Mouse (Mus musculus) embryonic facial prominence, embryonic 15.5 days (tissue): ENCODE measurements around the gene Slc29a4. TPM values are rescaled to one million over a fixed set of nuclear protein-coding genes. Genes with fewer than 3 reads are reported as not detected.

Source experiments
- ATAC-seq: fragments of 200-750 bp; cut with Nextera tagmentation; 2 replicates; pipeline ENCODE4 v1.8.0; 2017; ENCODE audit warnings: low read depth, moderate TSS enrichment; ENCODE audit not compliant: insufficient number of reproducible peaks, low FRiP score, low TSS enrichment
- H3K27ac ChIP-seq: fragments of 300-500 bp; sonication (generic); replicated peaks from 2 replicates; pipeline ENCODE4 v1.5.1; 2015; ENCODE audit warnings: mild to moderate bottlenecking, inconsistent platforms
- H3K27me3 ChIP-seq: fragments of 300-500 bp; sonication (generic); 2 replicates; pipeline ENCODE4 v1.6.1; 2015; ENCODE audit warnings: inconsistent platforms
- H3K36me3 ChIP-seq: fragments of 300-500 bp; sonication (generic); 2 replicates; pipeline ENCODE4 v1.6.1; 2015; ENCODE audit warnings: mild to moderate bottlenecking, inconsistent platforms
- H3K4me1 ChIP-seq: fragments of 300-500 bp; sonication (generic); 2 replicates; pipeline ENCODE4 v1.6.1; 2015; ENCODE audit warnings: inconsistent platforms
- H3K4me2 ChIP-seq: fragments of 300-500 bp; sonication (generic); replicated peaks from 2 replicates; pipeline ENCODE4 v1.6.1; 2015; ENCODE audit warnings: mild to moderate bottlenecking, inconsistent platforms
- H3K4me3 ChIP-seq: fragments of 300-500 bp; sonication (generic); replicated peaks from 2 replicates; pipeline ENCODE4 v1.5.1; 2015; ENCODE audit warnings: mild to moderate bottlenecking, inconsistent platforms
- H3K9ac ChIP-seq: fragments of 300-500 bp; sonication (generic); 2 replicates; pipeline ENCODE4 v1.6.1; 2015; ENCODE audit warnings: inconsistent platforms
- H3K9me3 ChIP-seq: fragments of 300-500 bp; sonication (generic); replicated peaks from 2 replicates; pipeline ENCODE4 v1.6.1; 2016; ENCODE audit warnings: inconsistent platforms
- WGBS: fragments of 180-500 bp; shearing (Covaris S2); methylation state at CpG from one replicate; pipeline ENCODE4 v1.1.7; 2015; 5-methylcytosine and 5-hydroxymethylcytosine counted together
- polyA plus RNA-seq: library from polyadenylated mRNA; unstranded; fragments of >200 nt; fragmentation: Nextera tagmentation; extraction: Ambion mirVana; gene quantifications from 2 replicates; pipeline ENCODE4 v1.2.1, GENCODE M21; 2015

Slc29a4 gene
- polyA plus RNA-seq, result 6.1 and 7.1 TPM in 2 replicates

GRCm38 (mm10) chr5:142692248-142692647, at the start of gene Slc29a4:
Slc29a4 (plus strand) TSS chr5:142692512.
- Histone ChIP-seq H3K9ac (no peak within 1 kb of the TSS), H3K36me3 (no peaks in the 10 kb centered on the region), H3K9me3 (no peaks in the 10 kb centered on the region), H3K27me3 (no peaks in the 10 kb centered on the region), H3K4me1 (no peaks in the 10 kb centered on the region), H3K4me2 (no peak within 1 kb of the TSS), H3K27ac (no peak within 1 kb of the TSS), H3K4me3 (no peak within 1 kb of the TSS)
- WGBS, result 67% methylated on average over 14 of the region's 14 CpGs
- no peak for ATAC-seq

- Histone ChIP-seq H3K36me3 (peaks cover 17% of the 10 kb centered on the region), H3K4me2 (no peak overlapping the region), H3K4me3 (no peak overlapping the region), H3K9me3 (no peaks in the 10 kb centered on the region), H3K27ac (peak overlapping the region; percentile 41; the same call in 1 of the 2 replicates), H3K4me1 (peaks cover 10% of the 10 kb centered on the region; the same call in 1 of the 2 replicates), H3K9ac (no peak overlapping the region), H3K27me3 (no peaks in the 10 kb centered on the region)
- WGBS, result 55% methylated on average over 7 of the region's 7 CpGs
- ATAC-seq, result no peak
Observed at GRCm38 (mm10) chr5:142648162-142648561, 44.1 kb upstream of the Slc29a4 start.

GRCm38 (mm10) chr5:142649460-142650050, 42.8 kb upstream of the Slc29a4 start:
- H3K27ac ChIP-seq, result no peak overlapping the region
- no peak for ATAC-seq
- 85% methylated on average over 4 of the region's 4 CpGs for WGBS

GRCm38 (mm10) chr5:142650390-142650789, 41.9 kb upstream of the Slc29a4 start:
- no peak overlapping the region for H3K4me3 ChIP-seq
- H3K27me3 ChIP-seq, result no peaks in the 10 kb centered on the region
- no peak overlapping the region; the same call in 1 of the 2 replicates for H3K9ac ChIP-seq
- no peak for ATAC-seq
- no peak overlapping the region for H3K27ac ChIP-seq
- no peaks in the 10 kb centered on the region for H3K9me3 ChIP-seq
- 0 out of 2 replicates have a peak, but pooled peaks cover 9% of the 10 kb centered on the region for H3K36me3 ChIP-seq
- no peak overlapping the region for H3K4me2 ChIP-seq
- 25% methylated on average over 3 of the region's 3 CpGs for WGBS
- H3K4me1 ChIP-seq, result peaks cover 10% of the 10 kb centered on the region; the same call in 1 of the 2 replicates

More at GRCm38 (mm10) chr5:142649460-142650050, 42.8 kb upstream of the Slc29a4 start:
- no peaks in the 10 kb centered on the region for H3K9me3 ChIP-seq
- peaks cover 16% of the 10 kb centered on the region for H3K36me3 ChIP-seq
- H3K4me1 ChIP-seq, result peaks cover 10% of the 10 kb centered on the region; the same call in 1 of the 2 replicates
- H3K27me3 ChIP-seq, result no peaks in the 10 kb centered on the region
- no peak overlapping the region for H3K4me3 ChIP-seq
- H3K9ac ChIP-seq, result no peak overlapping the region
- no peak overlapping the region for H3K4me2 ChIP-seq

- Histone ChIP-seq H3K4me2 (no peak overlapping the region), H3K9ac (no peak overlapping the region), H3K9me3 (no peaks in the 10 kb centered on the region), H3K36me3 (peaks cover 12% of the 10 kb centered on the region), H3K4me3 (no peak overlapping the region), H3K4me1 (peaks cover 10% of the 10 kb centered on the region; the same call in 1 of the 2 replicates), H3K27me3 (no peaks in the 10 kb centered on the region), H3K27ac (no peak overlapping the region)
- no peak for ATAC-seq
- WGBS, result 75% methylated on average over 6 of the region's 6 CpGs
Observed at GRCm38 (mm10) chr5:142650794-142651497, 41.4 kb upstream of the Slc29a4 start.

- WGBS, result 77% methylated on average over 4 of the region's 4 CpGs
- H3K27me3 ChIP-seq, result no peaks in the 10 kb centered on the region
- H3K9me3 ChIP-seq, result no peaks in the 10 kb centered on the region
- H3K4me2 ChIP-seq, result no peak overlapping the region
- peaks cover 10% of the 10 kb centered on the region; the same call in 1 of the 2 replicates for H3K4me1 ChIP-seq
- H3K9ac ChIP-seq, result no peak overlapping the region
- no peak overlapping the region for H3K27ac ChIP-seq
- H3K36me3 ChIP-seq, result peaks cover 22% of the 10 kb centered on the region
- H3K4me3 ChIP-seq, result no peak overlapping the region
- no peak for ATAC-seq
Observed at GRCm38 (mm10) chr5:142652266-142652665, 40.0 kb upstream of the Slc29a4 start.

- H3K9me3 ChIP-seq, result no peaks in the 10 kb centered on the region
- no peak overlapping the region for H3K4me3 ChIP-seq
- H3K9ac ChIP-seq, result no peak overlapping the region
- H3K4me2 ChIP-seq, result no peak overlapping the region
- H3K27ac ChIP-seq, result no peak overlapping the region
- H3K4me1 ChIP-seq, result no peaks in the 10 kb centered on the region
- WGBS, result 88% methylated on average over 7 of the region's 7 CpGs
- no peak for ATAC-seq
- no peaks in the 10 kb centered on the region for H3K27me3 ChIP-seq
- peaks cover 92% of the 10 kb centered on the region for H3K36me3 ChIP-seq
Observed at GRCm38 (mm10) chr5:142660656-142661434, 31.5 kb upstream of the Slc29a4 start.

GRCm38 (mm10) chr5:142667921-142668320, 24.4 kb upstream of the Slc29a4 start:
- H3K27ac ChIP-seq, result no peak overlapping the region
- no peak overlapping the region for H3K4me2 ChIP-seq
- no peak overlapping the region for H3K4me3 ChIP-seq
- ATAC-seq, result no peak
- H3K9me3 ChIP-seq, result no peaks in the 10 kb centered on the region
- H3K4me1 ChIP-seq, result no peaks in the 10 kb centered on the region
- no peaks in the 10 kb centered on the region for H3K27me3 ChIP-seq
- no peak overlapping the region for H3K9ac ChIP-seq
- peaks cover 65% of the 10 kb centered on the region for H3K36me3 ChIP-seq
- WGBS, result 49% methylated on average over 3 of the region's 3 CpGs

- Histone ChIP-seq H3K9me3 (no peaks in the 10 kb centered on the region), H3K4me2 (no peak overlapping the region), H3K36me3 (peaks cover 59% of the 10 kb centered on the region), H3K4me1 (no peaks in the 10 kb centered on the region), H3K27me3 (no peaks in the 10 kb centered on the region), H3K27ac (no peak overlapping the region), H3K9ac (no peak overlapping the region), H3K4me3 (no peak overlapping the region)
- WGBS, result 75% methylated on average over 11 of the region's 11 CpGs
- ATAC-seq, result no peak
Observed at GRCm38 (mm10) chr5:142668556-142669263, 23.6 kb upstream of the Slc29a4 start.

GRCm38 (mm10) chr5:142669726-142670125, 22.6 kb upstream of the Slc29a4 start:
- Histone ChIP-seq H3K9ac (no peak overlapping the region), H3K27ac (no peak overlapping the region), H3K27me3 (no peaks in the 10 kb centered on the region), H3K4me1 (no peaks in the 10 kb centered on the region), H3K4me3 (no peak overlapping the region), H3K4me2 (no peak overlapping the region), H3K36me3 (peaks cover 48% of the 10 kb centered on the region), H3K9me3 (no peaks in the 10 kb centered on the region)
- no peak for ATAC-seq
- WGBS, result 70% methylated on average over 7 of the region's 7 CpGs
